Mouse (Mus musculus) liver, embryonic 15.5 days (tissue): ENCODE data around the gene Hspa14. TPM values are rescaled to one million over a fixed set of nuclear protein-coding genes. Genes with fewer than 3 reads are reported as not detected.

Experiments used
- ATAC-seq: fragments of 200-750 bp; cut with Nextera tagmentation; 2 replicates; pipeline ENCODE4 v1.8.0; 2017; ENCODE audit warnings: moderate number of reproducible peaks, mild to moderate bottlenecking, moderate library complexity; ENCODE audit not compliant: insufficient read depth
- H3K27ac ChIP-seq: fragments of 300-500 bp; sonication (generic); replicated peaks from 2 replicates; pipeline ENCODE4 v1.5.1; 2015; ENCODE audit warnings: mild to moderate bottlenecking, inconsistent platforms
- H3K27me3 ChIP-seq: fragments of 300-500 bp; sonication (generic); 2 replicates; pipeline ENCODE4 v1.6.1; 2015; ENCODE audit warnings: mild to moderate bottlenecking, inconsistent platforms
- H3K36me3 ChIP-seq: fragments of 300-500 bp; sonication (generic); replicated peaks from 2 replicates; pipeline ENCODE4 v1.6.1; 2015; ENCODE audit warnings: moderate library complexity, mild to moderate bottlenecking, inconsistent platforms
- H3K4me1 ChIP-seq: fragments of 300-500 bp; sonication (generic); replicated peaks from 2 replicates; pipeline ENCODE4 v1.6.1; 2015; ENCODE audit warnings: inconsistent platforms
- H3K4me2 ChIP-seq: fragments of 300-500 bp; sonication (generic); 2 replicates; pipeline ENCODE4 v1.6.1; 2015; ENCODE audit warnings: moderate library complexity, mild to moderate bottlenecking, inconsistent platforms
- H3K4me3 ChIP-seq: fragments of 300-500 bp; sonication (generic); replicated peaks from 2 replicates; pipeline ENCODE4 v1.5.1; 2015; ENCODE audit warnings: mild to moderate bottlenecking, inconsistent platforms
- H3K9ac ChIP-seq: fragments of 300-500 bp; sonication (generic); 2 replicates; pipeline ENCODE4 v1.6.1; 2015; ENCODE audit warnings: moderate library complexity, mild to moderate bottlenecking, inconsistent platforms
- H3K9me3 ChIP-seq: fragments of 300-500 bp; sonication (generic); replicated peaks from 2 replicates; pipeline ENCODE4 v1.6.1; 2016; ENCODE audit warnings: inconsistent platforms
- WGBS: fragments of 180-500 bp; shearing (Covaris S2); methylation state at CpG from one replicate; pipeline ENCODE4 v1.1.7; 2015; ENCODE audit warnings: mixed read lengths; ENCODE audit not compliant: insufficient replicate concordance; 5-methylcytosine and 5-hydroxymethylcytosine counted together
- polyA plus RNA-seq: library from polyadenylated mRNA; unstranded; fragments of >200 nt; fragmentation: Nextera tagmentation; extraction: Ambion mirVana; gene quantifications from 2 replicates; pipeline ENCODE4 v1.2.1, GENCODE M21; 2015

Gene Hspa14
- polyA plus RNA-seq = 65.2 and 66.0 TPM in 2 replicates

DNA sequence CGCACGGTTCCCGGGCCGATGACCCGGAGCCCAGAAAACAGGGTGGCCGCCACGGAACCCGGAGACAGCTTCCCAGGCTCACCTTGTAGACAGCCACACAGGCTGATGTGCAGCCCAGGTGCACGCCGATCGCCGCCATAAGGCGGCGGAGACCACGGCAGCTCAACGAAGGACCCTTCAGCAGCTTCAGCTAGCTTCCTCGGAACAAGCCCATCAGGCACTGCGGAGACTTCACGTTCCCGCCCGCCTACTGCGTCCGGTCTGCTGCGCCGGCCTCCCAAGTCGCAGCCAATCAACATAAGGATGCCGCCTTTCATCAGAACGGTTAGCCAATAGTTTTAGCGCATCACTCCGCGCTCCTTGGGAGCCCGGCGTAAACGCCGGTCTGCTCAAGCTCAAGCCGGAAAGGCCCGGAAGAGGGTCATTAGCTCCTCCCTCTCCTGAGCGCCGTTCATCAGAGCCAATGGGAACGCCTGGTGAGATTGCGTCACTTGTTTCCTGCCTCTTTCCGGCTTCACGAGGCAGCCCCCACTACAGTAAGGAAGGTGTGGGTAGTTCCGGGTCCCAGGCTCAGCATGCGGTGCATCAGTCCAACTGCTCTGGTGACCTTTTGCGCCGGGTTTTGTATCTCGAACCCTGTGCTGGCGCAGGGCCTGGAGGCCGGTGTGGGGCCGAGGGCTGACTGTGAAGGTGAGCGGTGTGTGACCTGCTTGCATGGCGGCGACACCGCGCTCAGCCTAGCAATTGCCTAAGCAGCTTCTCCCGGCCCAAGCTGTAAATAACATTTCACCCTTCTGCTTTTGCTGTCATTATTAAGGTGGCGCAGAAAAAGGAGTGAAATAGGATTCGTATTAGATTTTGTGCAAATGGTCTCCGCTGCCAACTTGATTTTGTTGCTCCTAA lies at the start of gene Hspa14, which contains the start of the genes Gm45902 and Cdnf:
Gene Hspa14, minus strand, starts transcription at position 263 of the 903 bp plus-strand sequence.
Gene Gm45902, minus strand, starts transcription at position 239 of the 903 bp plus-strand sequence.
Gene Cdnf, plus strand, starts transcription at position 479 of the 903 bp plus-strand sequence.
- Histone ChIP-seq H3K27me3 (no peaks in the 10 kb centered on the region), H3K4me2 (peak within 1 kb of the TSS; percentile 82), H3K9me3 (no peaks in the 10 kb centered on the region), H3K36me3 (peaks cover 32% of the 10 kb centered on the region), H3K27ac (peak within 1 kb of the TSS; percentile 85), H3K4me1 (peaks cover 19% of the 10 kb centered on the region), H3K9ac (peak within 1 kb of the TSS; percentile 96), H3K4me3 (peak within 1 kb of the TSS; percentile 92)
- peak; percentile 98 for ATAC-seq
- under 1% methylated on average over 60 of the region's 60 CpGs for WGBS

DNA sequence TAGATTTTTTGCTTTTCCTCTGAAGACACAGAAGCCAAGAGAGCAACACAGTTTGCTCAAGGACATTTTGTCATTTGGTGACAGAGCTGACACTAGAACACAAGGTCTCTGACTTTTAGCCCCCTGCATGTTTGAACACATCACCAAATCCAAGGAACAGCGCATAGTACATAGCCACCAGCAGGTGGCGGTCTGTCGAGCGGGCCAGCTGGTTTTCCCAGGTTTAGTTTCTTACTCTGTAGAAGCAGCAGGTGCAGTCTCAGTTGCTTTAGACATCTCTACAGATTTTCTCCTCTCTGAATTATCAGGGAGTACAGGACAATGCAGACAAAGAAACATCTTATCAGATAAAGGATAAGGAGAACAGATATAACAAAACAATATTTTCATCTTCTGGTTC lies 34.0 kb upstream of the Hspa14 start:
- no peak for ATAC-seq
- no peak overlapping the region for H3K4me2 ChIP-seq
- no peak overlapping the region for H3K9ac ChIP-seq
- no peaks in the 10 kb centered on the region for H3K27me3 ChIP-seq
- no peaks in the 10 kb centered on the region for H3K9me3 ChIP-seq
- H3K36me3 ChIP-seq = no peaks in the 10 kb centered on the region
- WGBS = 7% methylated on average over 4 of the region's 4 CpGs
- no peak overlapping the region for H3K27ac ChIP-seq
- no peak overlapping the region for H3K4me3 ChIP-seq
- H3K4me1 ChIP-seq = 0 out of 2 replicates have a peak, but pooled peaks cover 3% of the 10 kb centered on the region

- no peaks in the 10 kb centered on the region for H3K9me3 ChIP-seq
- H3K4me1 ChIP-seq = 0 out of 2 replicates have a peak, but pooled peaks cover 3% of the 10 kb centered on the region
- no peak overlapping the region for H3K9ac ChIP-seq
- ATAC-seq = no peak
- WGBS = 24% methylated on average over 2 of the region's 2 CpGs
- no peak overlapping the region for H3K27ac ChIP-seq
- no peak overlapping the region for H3K4me2 ChIP-seq
- no peaks in the 10 kb centered on the region for H3K36me3 ChIP-seq
- H3K4me3 ChIP-seq = no peak overlapping the region
- H3K27me3 ChIP-seq = no peaks in the 10 kb centered on the region
Measured at GRCm38 (mm10) chr2:3546055-3546454, 33.4 kb upstream of the Hspa14 start.

GRCm38 (mm10) chr2:3541307-3542079 lies 28.9 kb upstream of the Hspa14 start:
- Histone ChIP-seq H3K4me1 (0 out of 2 replicates have a peak, but pooled peaks cover 3% of the 10 kb centered on the region), H3K27ac (no peak overlapping the region)
- 46% methylated on average over 9 of the region's 9 CpGs for WGBS

DNA sequence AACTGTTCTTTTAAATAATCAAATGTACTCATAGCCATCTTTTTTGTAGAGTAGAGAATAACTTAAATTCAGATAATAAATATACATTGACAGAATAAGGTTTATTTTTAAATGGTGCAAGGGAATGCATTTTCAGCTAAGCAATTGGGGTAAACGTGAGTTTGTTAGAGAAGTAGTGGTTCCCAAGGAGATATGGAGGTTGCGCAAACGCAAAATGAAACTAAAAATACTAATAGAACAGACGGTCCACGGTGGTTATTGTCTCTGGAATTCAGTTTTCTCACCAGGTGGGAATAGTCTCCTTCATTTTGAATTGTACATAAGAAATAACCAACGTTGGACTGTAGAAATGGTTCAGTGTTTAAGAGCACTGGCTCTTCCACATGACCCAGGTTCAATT lies 13.7 kb upstream of the Hspa14 start:
- WGBS = 57% methylated on average over 6 of the region's 6 CpGs
- Histone ChIP-seq H3K4me1 (no peaks in the 10 kb centered on the region), H3K27me3 (no peaks in the 10 kb centered on the region), H3K9ac (no peak overlapping the region), H3K4me3 (no peak overlapping the region), H3K36me3 (no peaks in the 10 kb centered on the region), H3K27ac (no peak overlapping the region), H3K4me2 (no peak overlapping the region), H3K9me3 (no peaks in the 10 kb centered on the region)
- no peak for ATAC-seq

More at GRCm38 (mm10) chr2:3541307-3542079, 28.9 kb upstream of the Hspa14 start:
- H3K4me3 ChIP-seq = no peak overlapping the region
- H3K4me2 ChIP-seq = no peak overlapping the region
- H3K27me3 ChIP-seq = no peaks in the 10 kb centered on the region
- no peaks in the 10 kb centered on the region for H3K36me3 ChIP-seq
- H3K9ac ChIP-seq = no peak overlapping the region
- no peak for ATAC-seq
- H3K9me3 ChIP-seq = no peaks in the 10 kb centered on the region

DNA sequence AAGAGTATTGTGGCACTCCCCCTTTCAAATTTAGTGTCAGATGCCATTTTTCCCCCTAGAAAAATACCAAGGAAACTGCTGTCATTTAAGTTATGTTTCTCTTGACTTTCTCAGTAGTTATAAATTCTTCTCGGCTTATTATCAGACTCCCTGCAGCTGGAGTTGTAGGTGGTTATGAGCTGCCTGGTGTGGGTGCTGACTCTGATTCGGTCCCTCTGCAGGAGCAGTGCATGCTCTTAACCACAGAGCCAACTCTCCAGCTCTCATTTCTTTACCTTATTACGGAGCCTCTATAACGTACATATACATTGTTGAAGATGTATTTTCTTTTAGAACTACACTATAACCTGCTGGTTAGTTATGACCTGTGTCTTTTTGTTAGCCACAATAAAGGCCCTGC lies 9.9 kb upstream of the Hspa14 start:
- H3K4me2 ChIP-seq = no peak overlapping the region
- H3K4me3 ChIP-seq = no peak overlapping the region
- H3K9ac ChIP-seq = no peak overlapping the region
- H3K9me3 ChIP-seq = no peaks in the 10 kb centered on the region
- no peak overlapping the region for H3K27ac ChIP-seq
- H3K4me1 ChIP-seq = no peaks in the 10 kb centered on the region
- H3K36me3 ChIP-seq = no peaks in the 10 kb centered on the region
- H3K27me3 ChIP-seq = no peaks in the 10 kb centered on the region
- 50% methylated on average over 4 of the region's 4 CpGs for WGBS
- no peak for ATAC-seq

DNA sequence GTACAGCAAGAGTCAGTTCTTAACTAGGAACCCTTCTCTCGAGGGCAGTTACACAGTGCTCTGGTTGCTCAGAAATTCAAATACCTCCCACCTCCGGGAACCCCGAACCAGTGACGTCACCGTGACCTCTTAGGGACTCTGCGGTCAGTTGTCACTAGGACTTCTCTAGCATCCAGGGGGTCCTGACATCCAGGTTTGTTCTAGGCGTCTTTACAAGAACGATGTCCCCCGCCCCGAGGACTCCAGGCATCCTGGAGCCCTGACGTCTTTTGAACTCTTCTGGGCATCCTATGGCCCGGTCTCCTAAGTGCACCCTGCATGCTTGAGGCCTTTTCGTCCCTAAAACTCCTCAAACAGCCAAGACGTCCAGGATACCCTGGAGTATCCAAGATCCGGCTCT lies 538 bp downstream of the Hspa14 start:
- H3K36me3 ChIP-seq = peaks cover 36% of the 10 kb centered on the region
- peak overlapping the region; percentile 84 for H3K27ac ChIP-seq
- no peaks in the 10 kb centered on the region for H3K27me3 ChIP-seq
- H3K4me3 ChIP-seq = peak overlapping the region; percentile 92
- H3K9ac ChIP-seq = peak overlapping the region; percentile 96
- no peak for ATAC-seq
- peaks cover 19% of the 10 kb centered on the region for H3K4me1 ChIP-seq
- peak overlapping the region; percentile 82 for H3K4me2 ChIP-seq
- H3K9me3 ChIP-seq = no peaks in the 10 kb centered on the region
- under 1% methylated on average over 15 of the region's 15 CpGs for WGBS

DNA sequence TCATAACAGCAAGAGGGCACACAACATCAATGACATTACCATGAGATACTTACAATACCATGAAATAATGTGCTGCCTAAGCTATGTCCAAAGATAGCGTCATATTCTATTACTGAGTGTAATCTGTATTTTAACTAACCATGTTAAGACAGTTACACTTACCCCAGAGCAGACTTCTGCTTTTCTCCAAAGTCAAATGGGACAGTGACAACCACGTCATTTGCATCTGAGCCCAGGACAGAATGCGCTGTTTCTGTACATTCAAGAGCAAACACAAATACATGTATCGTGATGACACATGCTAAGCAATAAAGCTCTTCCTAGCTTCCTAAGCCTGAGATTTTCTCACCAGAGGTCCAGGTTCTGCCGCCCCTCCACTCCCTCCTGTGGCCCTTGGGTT lies 11.7 kb downstream of the Hspa14 start:
- H3K4me1 ChIP-seq = peaks cover 16% of the 10 kb centered on the region
- H3K9me3 ChIP-seq = no peaks in the 10 kb centered on the region
- no peak overlapping the region for H3K4me3 ChIP-seq
- H3K27ac ChIP-seq = no peak overlapping the region
- no peaks in the 10 kb centered on the region for H3K27me3 ChIP-seq
- no peak for ATAC-seq
- peaks cover 78% of the 10 kb centered on the region for H3K36me3 ChIP-seq
- 84% methylated on average over 5 of the region's 5 CpGs for WGBS
- no peak overlapping the region for H3K4me2 ChIP-seq
- H3K9ac ChIP-seq = no peak overlapping the region

- Histone ChIP-seq H3K27ac (no peak overlapping the region; the same call in 1 of the 2 replicates), H3K4me2 (no peak overlapping the region), H3K27me3 (no peaks in the 10 kb centered on the region), H3K9me3 (no peaks in the 10 kb centered on the region), H3K4me3 (no peak overlapping the region), H3K36me3 (peaks cover 79% of the 10 kb centered on the region), H3K4me1 (peaks cover 16% of the 10 kb centered on the region), H3K9ac (no peak overlapping the region)
- 54% methylated on average over 6 of the region's 6 CpGs for WGBS
- peak; percentile 44; the same call in 1 of the 2 replicates for ATAC-seq
Measured at GRCm38 (mm10) chr2:3499543-3499942, 13.1 kb downstream of the Hspa14 start.

DNA sequence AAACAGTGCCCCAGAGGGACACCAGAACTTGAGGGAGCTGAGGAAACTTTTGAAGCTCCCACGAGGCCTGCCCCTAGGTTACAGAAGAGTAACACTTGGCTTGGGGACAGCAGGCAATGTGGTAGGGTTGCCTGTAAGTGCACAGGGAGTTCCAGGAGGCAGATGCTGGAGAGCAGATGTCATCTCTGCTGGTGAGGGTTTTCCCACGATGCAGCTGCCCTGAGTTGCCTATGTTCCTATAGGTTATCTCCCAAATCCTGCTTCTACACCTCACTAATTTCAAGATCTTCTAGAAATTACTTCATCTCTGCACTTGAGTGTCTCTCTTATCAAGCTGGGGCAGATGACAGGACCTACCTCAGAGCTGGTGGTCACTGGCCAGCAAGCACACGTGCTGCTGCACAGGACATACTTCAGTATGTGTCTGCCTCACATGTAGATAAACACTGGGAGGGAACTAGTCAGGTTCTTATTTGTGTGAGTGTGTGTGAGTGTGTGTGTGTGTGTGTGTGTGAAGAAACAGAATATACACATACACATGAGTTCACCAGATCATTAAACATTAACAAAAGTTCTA lies 18.7 kb downstream of the Hspa14 start:
- H3K36me3 ChIP-seq = peaks cover 87% of the 10 kb centered on the region
- H3K27me3 ChIP-seq = no peaks in the 10 kb centered on the region
- no peak overlapping the region for H3K4me3 ChIP-seq
- H3K27ac ChIP-seq = no peak overlapping the region; the same call in 1 of the 2 replicates
- 43% methylated on average over 3 of the region's 3 CpGs for WGBS
- H3K9me3 ChIP-seq = no peaks in the 10 kb centered on the region
- no peak overlapping the region for H3K9ac ChIP-seq
- 0 out of 2 replicates have a peak, but pooled peaks cover 7% of the 10 kb centered on the region for H3K4me1 ChIP-seq
- ATAC-seq = peak; percentile 72
- H3K4me2 ChIP-seq = no peak overlapping the region
